8 mouse cellular contexts compared by ENCODE assay signal in the genomic region with DNA sequence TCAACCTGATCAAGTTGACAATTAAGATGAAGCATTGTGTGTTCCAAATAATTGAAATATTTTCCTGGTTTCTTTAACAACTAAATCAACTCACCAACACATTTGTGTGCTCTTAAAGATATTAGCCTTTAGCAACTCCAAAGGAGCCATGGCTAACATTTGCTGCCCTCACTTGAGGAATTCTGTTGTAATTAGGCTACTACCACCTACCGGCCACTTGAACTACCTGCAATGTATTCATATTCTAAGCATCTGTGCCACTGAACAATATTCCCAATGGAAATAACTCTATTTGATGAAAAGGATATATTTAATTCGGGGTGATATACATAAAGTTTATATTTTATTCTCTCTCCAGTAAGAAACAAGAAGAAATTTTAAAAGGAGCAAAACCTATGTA.
DNase-seq lines count a peak whose midpoint lies in the region; ATAC-seq and TF ChIP-seq lines count a peak whose summit lies in the region.
"Had no signal": no experiment of that assay in that cellular context is flagged by ENCODE, and none has a peak within 500 bp of the region (broad histone marks: within the 10 kb centered on the region; RNA-seq: fewer than 3 reads in every experiment).

No protein-coding gene starts in this region.

- no peak overlapping the region for H3K4me3 ChIP-seq in intestine, postnatal 0 days (ENCODE audit: low read depth, low read length)
- no peak overlapping the region for H3K4me3 ChIP-seq in intestine, embryonic 15.5 days (replicated peaks)

- H3K4me2 ChIP-seq in intestine, postnatal 0 days (replicated peaks; ENCODE audit: low read depth) = no peak overlapping the region
- no peak overlapping the region for H3K4me2 ChIP-seq in intestine, embryonic 15.5 days (replicated peaks)

- ATAC-seq in intestine, postnatal 0 days = no peak
- no peak for ATAC-seq in intestine, embryonic 15.5 days

- no peaks in the 10 kb centered on the region for H3K27me3 ChIP-seq in intestine, postnatal 0 days (replicated peaks; ENCODE audit: control insufficient read depth, insufficient read depth, low read length)
- no peaks in the 10 kb centered on the region for H3K27me3 ChIP-seq in intestine, embryonic 15.5 days (replicated peaks)

- DNase-seq in 3T3-L1 (ENCODE audit: low read depth, low spot score) = peak; percentile 55
- peak; percentile 68 for DNase-seq in A20 (ENCODE audit: low read depth, low spot score)
- DNase-seq in cerebellum, postnatal 10 days = peak; percentile 60 to 66
- DNase-seq in testis, postnatal 10 days (ENCODE audit: low spot score) = no peak
- no peak for DNase-seq in T-cell, adult 2 months (ENCODE audit: low spot score)
- DNase-seq: lung, adult 18-20 months had no signal

- no peak overlapping the region for H3K27ac ChIP-seq in intestine, postnatal 0 days (ENCODE audit: low read depth, low read length)
- H3K27ac ChIP-seq in intestine, embryonic 15.5 days = no peak overlapping the region

- WGBS in intestine, postnatal 0 days = 24% methylated on average over 2 of the region's 2 CpGs
- 23% methylated on average over 2 of the region's 2 CpGs for WGBS in intestine, embryonic 15.5 days

- no peak overlapping the region for H3K9ac ChIP-seq in intestine, postnatal 0 days (ENCODE audit: low read depth, low read length)
- H3K9ac ChIP-seq in intestine, embryonic 15.5 days = no peak overlapping the region

- peak; percentile 59 for TF ChIP-seq CTCF in intestine, postnatal 0 days (IDR thresholded peaks at IDR 0.05; ENCODE audit: low read depth)

- H3K9me3 ChIP-seq in intestine, postnatal 0 days (ENCODE audit: control insufficient read depth) = no peaks in the 10 kb centered on the region
- H3K9me3 ChIP-seq in intestine, embryonic 15.5 days = no peaks in the 10 kb centered on the region

- no peaks in the 10 kb centered on the region for H3K4me1 ChIP-seq in intestine, postnatal 0 days (replicated peaks; ENCODE audit: control insufficient read depth, insufficient read depth, low read length)
- H3K4me1 ChIP-seq in intestine, embryonic 15.5 days (replicated peaks) = no peaks in the 10 kb centered on the region

- H3K36me3 ChIP-seq in intestine, postnatal 0 days (ENCODE audit: control insufficient read depth, insufficient read depth) = no peaks in the 10 kb centered on the region
- no peaks in the 10 kb centered on the region for H3K36me3 ChIP-seq in intestine, embryonic 15.5 days

Comparison
In these comparisons a context has a peak if more than half of its experiments do, and no peak if none do; other contexts are left out.
1. DNase-seq: peak in 3T3-L1 (single experiment), A20 (single experiment) and cerebellum, postnatal 10 days (2 of 2); none in testis, postnatal 10 days (single experiment) and T-cell, adult 2 months (single experiment).